Mouse (Mus musculus) midbrain, embryonic 11.5 days (tissue): ENCODE results near the gene Xpr1. TPM values are rescaled to one million over a fixed set of nuclear protein-coding genes. Genes with fewer than 3 reads are reported as not detected.

ENCODE experiments used
- ATAC-seq: fragments of 200-750 bp; cut with Nextera tagmentation; 2 replicates; pipeline ENCODE4 v1.8.0; 2017; ENCODE audit warnings: moderate TSS enrichment, moderate library complexity; ENCODE audit not compliant: low FRiP score
- DNase-seq: peaks from one replicate; pipeline ENCODE4 v3.0.0; 2015; ENCODE audit warnings: low spot score; ENCODE audit errors: missing footprints
- H3K27ac ChIP-seq: fragments of 300-500 bp; sonication (generic); 2 replicates; pipeline ENCODE4 v1.5.1; 2014; ENCODE audit warnings: low read depth, low read length
- H3K27me3 ChIP-seq: fragments of 300-500 bp; sonication (generic); 2 replicates; pipeline ENCODE4 v1.6.1; 2014; ENCODE audit warnings: mild to moderate bottlenecking, low read length, moderate library complexity, mixed read lengths; ENCODE audit not compliant: control insufficient read depth, insufficient read depth
- H3K36me3 ChIP-seq: fragments of 300-500 bp; sonication (generic); 2 replicates; pipeline ENCODE4 v1.6.1; 2014; ENCODE audit warnings: mild to moderate bottlenecking, low read length, moderate library complexity, mixed read lengths; ENCODE audit not compliant: control insufficient read depth, insufficient read depth
- H3K4me1 ChIP-seq: fragments of 300-500 bp; sonication (generic); 2 replicates; pipeline ENCODE4 v1.6.1; 2014; ENCODE audit warnings: low read length; ENCODE audit not compliant: control insufficient read depth, insufficient read depth
- H3K4me2 ChIP-seq: fragments of 300-500 bp; sonication (generic); 2 replicates; pipeline ENCODE4 v1.6.1; 2014; ENCODE audit warnings: mild to moderate bottlenecking, moderate library complexity
- H3K4me3 ChIP-seq: fragments of 300-500 bp; sonication (generic); 2 replicates; pipeline ENCODE4 v1.5.1; 2014; ENCODE audit warnings: low read depth, low read length
- H3K9ac ChIP-seq: fragments of 300-500 bp; sonication (generic); 2 replicates; pipeline ENCODE4 v1.6.1; 2014; ENCODE audit warnings: low read length
- H3K9me3 ChIP-seq: fragments of 300-500 bp; sonication (generic); 2 replicates; pipeline ENCODE4 v1.6.1; 2016; ENCODE audit warnings: low read length; ENCODE audit not compliant: control insufficient read depth
- WGBS: fragments of 180-500 bp; shearing (Covaris S2); extraction: QIAGEN DNeasy Blood & Tissue Kit; methylation state at CpG from one replicate; pipeline ENCODE4 v1.1.7; 2014; 5-methylcytosine and 5-hydroxymethylcytosine counted together
- polyA plus RNA-seq: library from polyadenylated mRNA; unstranded; fragments of >200 nt; fragmentation: Nextera tagmentation; extraction: Ambion mirVana; gene quantifications from 2 replicates; pipeline ENCODE4 v1.2.1, GENCODE M21; 2014

Gene Xpr1
- polyA plus RNA-seq, 1 experiment from 2014 or later, result 14.7 TPM

DNA sequence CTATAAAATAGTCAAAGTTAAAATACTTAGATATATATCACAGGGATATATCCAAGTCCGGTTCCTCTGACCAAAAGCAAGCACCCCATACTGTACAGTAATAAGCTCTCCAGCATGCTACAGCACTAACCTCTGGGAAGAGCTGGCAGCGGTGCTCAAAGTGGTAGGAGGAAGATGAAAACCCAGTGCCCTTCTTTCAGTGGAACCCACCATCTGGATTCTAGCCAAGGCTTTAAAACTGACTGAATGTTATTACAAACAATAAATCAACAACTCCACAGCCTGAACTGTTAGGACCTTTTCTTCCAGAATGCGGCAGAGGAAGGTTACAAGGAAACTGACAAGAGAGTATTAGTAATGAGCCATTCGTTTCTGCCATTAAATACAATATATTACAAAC lies 1.8 kb downstream of the Xpr1 start:
- no peaks in the 10 kb centered on the region for H3K36me3 ChIP-seq

GRCm38 (mm10) chr1:155412705-155413104 lies 4.5 kb downstream of the Xpr1 start:
- Histone ChIP-seq H3K4me1 (no peaks in the 10 kb centered on the region), H3K4me3 (no peak overlapping the region), H3K27ac (no peak overlapping the region), H3K36me3 (no peaks in the 10 kb centered on the region), H3K27me3 (no peaks in the 10 kb centered on the region), H3K4me2 (no peak overlapping the region), H3K9me3 (no peaks in the 10 kb centered on the region), H3K9ac (no peak overlapping the region)
- 91% methylated on average over 2 of the region's 2 CpGs for WGBS
- DNase-seq (no peak), ATAC-seq (no peak)

More for the DNA sequence above, 1.8 kb downstream of the Xpr1 start:
- Histone ChIP-seq H3K4me3 (0 out of 2 replicates have a peak overlapping the region, but pooled peaks have one; percentile 4), H3K9ac (no peak overlapping the region), H3K27ac (no peak overlapping the region), H3K4me1 (no peaks in the 10 kb centered on the region), H3K27me3 (no peaks in the 10 kb centered on the region), H3K9me3 (no peaks in the 10 kb centered on the region), H3K4me2 (peak overlapping the region; percentile 8; the same call in 1 of the 2 replicates)
- 80% methylated on average over 4 of the region's 4 CpGs for WGBS
- DNase-seq (peak; percentile 90), ATAC-seq (no peak)

- no peak for ATAC-seq
- H3K4me2 ChIP-seq, result no peak overlapping the region
- no peak overlapping the region for H3K27ac ChIP-seq
- H3K27me3 ChIP-seq, result no peaks in the 10 kb centered on the region
- 88% methylated on average over 2 of the region's 2 CpGs for WGBS
- no peak overlapping the region for H3K9ac ChIP-seq
- no peak overlapping the region for H3K4me3 ChIP-seq
- no peaks in the 10 kb centered on the region; the same call in 1 of the 2 replicates for H3K9me3 ChIP-seq
- no peaks in the 10 kb centered on the region for H3K36me3 ChIP-seq
- no peaks in the 10 kb centered on the region for H3K4me1 ChIP-seq
- no peak for DNase-seq
Measured at GRCm38 (mm10) chr1:155408577-155408966, 8.6 kb downstream of the Xpr1 start.

DNA sequence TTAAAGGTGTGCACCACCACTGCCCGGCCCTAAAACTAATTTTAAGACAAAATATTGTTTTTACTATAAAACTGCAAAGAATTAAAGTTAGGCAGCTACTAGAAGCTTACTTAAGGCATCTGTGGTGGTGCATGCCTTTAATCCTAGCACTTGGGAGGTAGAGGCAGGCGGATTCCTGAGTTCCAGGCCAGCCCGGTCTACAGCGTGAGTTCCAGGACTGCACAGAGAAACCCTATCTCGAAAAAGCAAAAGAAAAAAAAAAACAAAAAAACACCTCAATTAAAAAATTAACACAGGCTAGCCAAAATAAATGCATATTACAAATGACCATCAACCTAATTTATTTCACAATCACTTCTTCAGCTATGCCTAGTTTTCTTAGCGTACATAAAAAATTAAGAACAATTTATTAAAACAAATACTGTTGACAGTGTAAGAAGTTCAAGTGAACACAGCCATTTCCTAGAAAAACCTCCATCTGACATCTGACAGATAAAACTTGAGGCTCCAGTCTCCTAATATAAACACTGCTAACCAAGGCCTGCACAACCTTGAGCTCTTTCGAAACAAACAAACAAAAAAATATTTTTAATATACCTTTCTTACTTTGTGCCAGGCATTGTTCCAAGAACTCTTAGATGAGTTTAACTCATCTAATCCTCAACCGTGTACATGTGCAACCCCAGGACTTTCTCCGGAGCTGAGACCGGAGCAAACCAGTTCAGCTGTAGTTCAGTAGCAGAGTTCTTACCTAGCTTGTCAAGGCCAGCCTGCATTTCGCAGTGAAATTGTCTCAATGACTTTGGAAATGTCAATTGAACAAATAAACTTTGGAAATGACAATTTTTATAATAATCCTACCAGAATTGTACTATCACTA lies 9.3 kb downstream of the Xpr1 start:
- H3K4me3 ChIP-seq, result no peak overlapping the region
- H3K4me2 ChIP-seq, result no peak overlapping the region
- ATAC-seq (no peak), DNase-seq (no peak)
- H3K27me3 ChIP-seq, result no peaks in the 10 kb centered on the region
- no peak overlapping the region for H3K9ac ChIP-seq
- 92% methylated on average over 11 of the region's 11 CpGs for WGBS
- no peaks in the 10 kb centered on the region; the same call in 1 of the 2 replicates for H3K9me3 ChIP-seq
- no peak overlapping the region for H3K27ac ChIP-seq
- no peaks in the 10 kb centered on the region for H3K36me3 ChIP-seq
- no peaks in the 10 kb centered on the region for H3K4me1 ChIP-seq

GRCm38 (mm10) chr1:155400056-155400455 lies 17.2 kb downstream of the Xpr1 start:
- no peak overlapping the region for H3K4me2 ChIP-seq
- no peak for ATAC-seq
- no peak overlapping the region for H3K9ac ChIP-seq
- no peak overlapping the region for H3K4me3 ChIP-seq
- H3K27me3 ChIP-seq, result no peaks in the 10 kb centered on the region
- H3K4me1 ChIP-seq, result no peaks in the 10 kb centered on the region
- DNase-seq, result no peak
- WGBS, result 91% methylated on average over 4 of the region's 4 CpGs
- H3K36me3 ChIP-seq, result no peaks in the 10 kb centered on the region
- no peak overlapping the region for H3K27ac ChIP-seq
- no peaks in the 10 kb centered on the region; the same call in 1 of the 2 replicates for H3K9me3 ChIP-seq

DNA sequence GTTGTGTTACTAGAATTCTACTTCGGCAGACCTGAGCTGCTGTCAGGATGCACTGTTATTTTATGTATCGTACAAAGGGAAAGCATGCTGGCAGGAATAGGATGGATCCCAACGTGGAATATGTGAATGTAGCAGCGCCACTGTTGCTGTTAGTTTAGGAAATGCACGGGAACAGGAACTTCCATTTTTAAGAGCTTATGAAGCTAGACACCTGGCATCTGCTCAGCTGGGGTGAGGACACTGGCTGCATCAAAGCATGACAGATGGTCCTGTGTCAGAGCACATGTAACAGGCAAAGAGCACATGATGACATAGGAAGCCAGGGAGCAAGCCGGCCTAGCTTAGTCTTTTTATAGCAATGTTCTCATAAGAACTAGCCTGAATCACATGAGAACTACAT lies 22.4 kb downstream of the Xpr1 start:
- Histone ChIP-seq H3K36me3 (no peaks in the 10 kb centered on the region), H3K9me3 (no peaks in the 10 kb centered on the region), H3K4me1 (no peaks in the 10 kb centered on the region), H3K4me3 (no peak overlapping the region), H3K27ac (no peak overlapping the region), H3K4me2 (no peak overlapping the region), H3K9ac (no peak overlapping the region), H3K27me3 (no peaks in the 10 kb centered on the region)
- DNase-seq, result no peak
- 88% methylated on average over 6 of the region's 6 CpGs for WGBS
- no peak for ATAC-seq

DNA sequence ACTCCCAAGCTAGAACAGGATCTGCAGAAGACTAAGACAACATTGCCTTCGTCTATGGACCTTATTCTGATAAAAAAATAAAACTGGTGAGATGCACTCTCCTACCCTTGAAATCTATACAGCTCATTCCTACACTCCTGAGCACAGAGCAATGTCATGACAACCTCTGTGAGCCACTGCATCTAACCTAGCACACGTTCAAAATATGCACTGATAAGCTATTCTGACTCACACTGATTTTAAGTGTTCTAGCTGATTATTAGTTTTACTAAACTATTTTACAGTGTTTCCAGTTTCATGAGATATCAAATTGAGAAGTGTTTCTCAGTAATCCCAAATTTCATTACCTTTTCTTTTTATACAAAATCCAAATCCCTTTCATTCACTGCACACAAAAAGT lies 23.2 kb downstream of the Xpr1 start:
- no peak for DNase-seq
- Histone ChIP-seq H3K4me3 (no peak overlapping the region), H3K4me1 (no peaks in the 10 kb centered on the region), H3K27ac (no peak overlapping the region), H3K9ac (no peak overlapping the region), H3K36me3 (no peaks in the 10 kb centered on the region), H3K9me3 (no peaks in the 10 kb centered on the region), H3K4me2 (no peak overlapping the region), H3K27me3 (no peaks in the 10 kb centered on the region)
- ATAC-seq, result no peak
- WGBS, result 80% methylated on average over 2 of the region's 2 CpGs

GRCm38 (mm10) chr1:155392825-155393224 lies 24.4 kb downstream of the Xpr1 start:
- Histone ChIP-seq H3K9me3 (no peaks in the 10 kb centered on the region), H3K4me1 (no peaks in the 10 kb centered on the region), H3K9ac (no peak overlapping the region), H3K4me3 (no peak overlapping the region), H3K36me3 (no peaks in the 10 kb centered on the region), H3K27ac (no peak overlapping the region), H3K4me2 (no peak overlapping the region), H3K27me3 (no peaks in the 10 kb centered on the region)
- DNase-seq (no peak), ATAC-seq (no peak)
- WGBS, result 95% methylated on average over 7 of the region's 7 CpGs

- Histone ChIP-seq H3K27me3 (no peaks in the 10 kb centered on the region), H3K36me3 (no peaks in the 10 kb centered on the region), H3K4me2 (no peak overlapping the region), H3K9ac (no peak overlapping the region), H3K27ac (no peak overlapping the region), H3K4me3 (no peak overlapping the region), H3K9me3 (no peaks in the 10 kb centered on the region), H3K4me1 (no peaks in the 10 kb centered on the region)
- no peak for ATAC-seq
- no peak for DNase-seq
- WGBS, result 59% methylated on average over 4 of the region's 4 CpGs
Measured at GRCm38 (mm10) chr1:155391537-155391936, 25.7 kb downstream of the Xpr1 start.
